Mouse (Mus musculus): Measurements from ENCODE around the gene Thop1.

- TF ChIP-seq CTCF (IDR thresholded peaks at IDR 0.05; ENCODE audit: low read depth, low read length): peak; percentile 66
- no peak for TF ChIP-seq POLR2A (IDR thresholded peaks at IDR 0.05; ENCODE audit: extremely low read depth, insufficient read depth, low read length)
These were observed 19.2 kb upstream of the Thop1 start for GRCm38 (mm10) chr10:81050645-81051044.

Data from liver, adult 2 months (tissue).